Mouse (Mus musculus): Measurements from ENCODE around the gene Fam168b. TPM values are rescaled to one million over a fixed set of nuclear protein-coding genes. Genes with fewer than 3 reads are reported as not detected.
A peak's percentile ranks its signal among the peaks of the same experiment; 100 is the strongest.

Gene Fam168b
- polyA plus RNA-seq, 1 experiment = 37.7 TPM

- peaks cover 45% of the 10 kb centered on the region for H3K79me2 ChIP-seq (ENCODE audit: control insufficient read depth, insufficient read depth)
- peaks cover 3% of the 10 kb centered on the region for H3K36me3 ChIP-seq (ENCODE audit: control insufficient read depth, insufficient read depth)
- no peak for TF ChIP-seq REST (IDR thresholded peaks at IDR 0.05; ENCODE audit: insufficient read depth, insufficient read length)
- no peak for TF ChIP-seq POLR2AphosphoS2 (IDR thresholded peaks at IDR 0.05; ENCODE audit: insufficient read length, low read depth)
- TF ChIP-seq SRF (IDR thresholded peaks at IDR 0.05; ENCODE audit: control insufficient read depth, insufficient read length, low read depth) = no peak
- no peak for TF ChIP-seq POLR2A (IDR thresholded peaks at IDR 0.05; ENCODE audit: insufficient read length, low read depth)
- no peak for TF ChIP-seq TCF12 (IDR thresholded peaks at IDR 0.05; ENCODE audit: insufficient read depth, poor library complexity, severe bottlenecking)
- TF ChIP-seq CEBPB (IDR thresholded peaks at IDR 0.05; ENCODE audit: insufficient read depth, poor library complexity, severe bottlenecking) = no peak
- TF ChIP-seq MAX (IDR thresholded peaks at IDR 0.05; ENCODE audit: low read depth) = no peak
- no peak for TF ChIP-seq TCF3 (IDR thresholded peaks at IDR 0.05; ENCODE audit: insufficient read length, low read depth)
- H3ac ChIP-seq (ENCODE audit: control insufficient read depth, insufficient read length) = peak overlapping the region; percentile 3
- no peaks in the 10 kb centered on the region for H3K27me3 ChIP-seq (ENCODE audit: control insufficient read depth, insufficient read depth, insufficient read length)
- peak overlapping the region; percentile 93 for H3K4me2 ChIP-seq (ENCODE audit: low read depth)
- peak overlapping the region; percentile 58 for H3K4me3 ChIP-seq
These were observed 7.7 kb upstream of the Fam168b start for GRCm38 (mm10) chr1:34850343-34851136.

DNA sequence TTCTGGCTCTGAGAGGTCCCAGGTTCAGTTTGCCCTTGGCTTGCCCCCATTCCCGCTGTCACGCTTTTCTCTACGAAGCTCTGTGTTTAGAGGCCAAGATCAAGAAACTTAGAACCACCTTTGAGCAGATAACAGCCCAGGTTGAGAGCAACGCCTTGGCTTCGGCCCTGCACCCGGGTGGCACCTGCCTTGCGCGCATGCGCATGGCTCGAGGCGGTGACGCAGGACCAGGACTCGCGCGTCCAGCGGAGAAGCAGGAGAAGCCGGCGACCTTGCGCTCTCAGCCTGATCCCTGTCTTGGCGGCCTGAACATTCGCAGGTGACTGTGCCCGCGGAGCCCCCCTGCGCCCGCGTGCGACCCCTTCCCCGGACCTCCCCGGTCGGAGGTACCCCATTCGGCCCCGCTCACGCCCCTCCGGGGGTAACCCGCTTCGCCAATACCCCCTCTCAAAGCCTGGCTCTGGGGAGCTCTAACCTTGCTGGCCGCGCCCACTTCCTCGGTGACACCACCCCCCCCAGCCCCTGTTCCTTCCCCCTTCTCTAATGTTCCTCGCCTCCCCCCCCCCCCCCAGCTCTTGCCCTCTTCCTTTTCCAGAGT, 7.0 kb upstream of the Fam168b start, which contains the start of gene Plekhb2:
TSS of gene Plekhb2 (plus strand) at position 232 of the 598 bp plus-strand sequence.
- Histone ChIP-seq H3K27me3 (ENCODE audit: control insufficient read depth, insufficient read depth, insufficient read length) (no peaks in the 10 kb centered on the region), H3K79me2 (ENCODE audit: control insufficient read depth, insufficient read depth) (peaks cover 41% of the 10 kb centered on the region), H3ac (ENCODE audit: control insufficient read depth, insufficient read length) (peak within 1 kb of the TSS; percentile 3), H3K4me3 (peak within 1 kb of the TSS; percentile 58), H3K4me2 (ENCODE audit: low read depth) (peak within 1 kb of the TSS; percentile 93), H3K36me3 (ENCODE audit: control insufficient read depth, insufficient read depth) (peaks cover 3% of the 10 kb centered on the region)
- TF ChIP-seq E2F4 (IDR thresholded peaks at IDR 0.05; ENCODE audit: insufficient read depth) = no peak
- TF ChIP-seq CEBPB (IDR thresholded peaks at IDR 0.05; ENCODE audit: insufficient read depth, poor library complexity, severe bottlenecking) = no peak
- TF ChIP-seq MAX (IDR thresholded peaks at IDR 0.05; ENCODE audit: low read depth) = no peak
- no peak for TF ChIP-seq REST (IDR thresholded peaks at IDR 0.05; ENCODE audit: insufficient read depth, insufficient read length)
- peak; percentile 92 for TF ChIP-seq POLR2A (IDR thresholded peaks at IDR 0.05; ENCODE audit: insufficient read length, low read depth)
- TF ChIP-seq TCF3 (IDR thresholded peaks at IDR 0.05; ENCODE audit: insufficient read length, low read depth) = no peak
- TF ChIP-seq TCF12 (IDR thresholded peaks at IDR 0.05; ENCODE audit: insufficient read depth, poor library complexity, severe bottlenecking) = no peak
- peak in 1 of 3 experiments; percentile 56 for TF ChIP-seq MYOD1 (IDR thresholded peaks at IDR 0.05; ENCODE audit: control insufficient read depth in 1 of 3, insufficient read length in 2 of 3, low read depth in 2 of 3)
- no peak for TF ChIP-seq USF1 (IDR thresholded peaks at IDR 0.05; ENCODE audit: low read depth)
- TF ChIP-seq POLR2AphosphoS2 (IDR thresholded peaks at IDR 0.05; ENCODE audit: insufficient read length, low read depth) = peak; percentile 84
- no peak for TF ChIP-seq SRF (IDR thresholded peaks at IDR 0.05; ENCODE audit: control insufficient read depth, insufficient read length, low read depth)
- TF ChIP-seq MYOG (IDR thresholded peaks at IDR 0.05; ENCODE audit: control insufficient read depth in 1 of 3, insufficient read depth in 1 of 3, insufficient read length in 2 of 3, low read depth in 2 of 3) = peak in 1 of 3 experiments; percentile 26

DNA sequence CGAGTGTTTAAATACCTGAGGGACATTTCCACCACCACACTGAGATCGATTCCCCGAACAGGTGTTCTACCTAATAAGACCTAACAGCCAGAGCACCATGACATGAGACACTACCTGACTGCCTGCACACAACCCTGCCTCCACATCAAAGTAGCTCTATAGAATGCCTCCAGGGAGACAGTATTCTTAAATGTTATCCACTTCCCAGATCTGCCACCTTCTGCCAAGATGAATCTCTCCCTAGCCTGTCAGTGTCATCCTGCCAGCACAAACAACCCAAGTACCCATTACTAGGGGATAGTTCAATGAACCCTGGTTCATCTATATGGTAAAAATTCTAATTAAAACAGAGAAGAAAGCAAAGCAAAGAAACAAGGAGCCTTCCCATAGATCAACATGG, 4.2 kb upstream of the Fam168b start:
- Histone ChIP-seq H3ac (ENCODE audit: control insufficient read depth, insufficient read length) (no peak overlapping the region), H3K79me2 (ENCODE audit: control insufficient read depth, insufficient read depth) (peaks cover 22% of the 10 kb centered on the region), H3K27me3 (ENCODE audit: control insufficient read depth, insufficient read depth, insufficient read length) (no peaks in the 10 kb centered on the region), H3K4me3 (no peak overlapping the region), H3K36me3 (ENCODE audit: control insufficient read depth, insufficient read depth) (no peaks in the 10 kb centered on the region), H3K4me2 (ENCODE audit: low read depth) (no peak overlapping the region)
- TF ChIP-seq USF1 (IDR thresholded peaks at IDR 0.05; ENCODE audit: low read depth) (no peak), TCF3 (IDR thresholded peaks at IDR 0.05; ENCODE audit: insufficient read length, low read depth) (no peak), MAX (IDR thresholded peaks at IDR 0.05; ENCODE audit: low read depth) (no peak), POLR2A (IDR thresholded peaks at IDR 0.05; ENCODE audit: insufficient read length, low read depth) (no peak), SRF (IDR thresholded peaks at IDR 0.05; ENCODE audit: control insufficient read depth, insufficient read length, low read depth) (no peak), MYOG (IDR thresholded peaks at IDR 0.05; ENCODE audit: control insufficient read depth in 1 of 3, insufficient read depth in 1 of 3, insufficient read length in 2 of 3, low read depth in 2 of 3) (no peak), E2F4 (IDR thresholded peaks at IDR 0.05; ENCODE audit: insufficient read depth) (no peak), REST (IDR thresholded peaks at IDR 0.05; ENCODE audit: insufficient read depth, insufficient read length) (no peak), MYOD1 (IDR thresholded peaks at IDR 0.05; ENCODE audit: control insufficient read depth in 1 of 3, insufficient read length in 2 of 3, low read depth in 2 of 3) (no peak), TCF12 (IDR thresholded peaks at IDR 0.05; ENCODE audit: insufficient read depth, poor library complexity, severe bottlenecking) (no peak), POLR2AphosphoS2 (IDR thresholded peaks at IDR 0.05; ENCODE audit: insufficient read length, low read depth) (no peak), CEBPB (IDR thresholded peaks at IDR 0.05; ENCODE audit: insufficient read depth, poor library complexity, severe bottlenecking) (no peak)

GRCm38 (mm10) chr1:34842389-34842861, 440 bp downstream of the Fam168b start:
- TF ChIP-seq MYOG (IDR thresholded peaks at IDR 0.05; ENCODE audit: control insufficient read depth in 1 of 3, insufficient read depth in 1 of 3, insufficient read length in 2 of 3, low read depth in 2 of 3) = no peak
- TF ChIP-seq POLR2A (IDR thresholded peaks at IDR 0.05; ENCODE audit: insufficient read length, low read depth) = no peak
- TF ChIP-seq CEBPB (IDR thresholded peaks at IDR 0.05; ENCODE audit: insufficient read depth, poor library complexity, severe bottlenecking) = no peak
- TF ChIP-seq POLR2AphosphoS2 (IDR thresholded peaks at IDR 0.05; ENCODE audit: insufficient read length, low read depth) = no peak
- no peak for TF ChIP-seq TCF12 (IDR thresholded peaks at IDR 0.05; ENCODE audit: insufficient read depth, poor library complexity, severe bottlenecking)
- no peak for TF ChIP-seq E2F4 (IDR thresholded peaks at IDR 0.05; ENCODE audit: insufficient read depth)
- TF ChIP-seq MYOD1 (IDR thresholded peaks at IDR 0.05; ENCODE audit: control insufficient read depth in 1 of 3, insufficient read length in 2 of 3, low read depth in 2 of 3) = no peak
- TF ChIP-seq USF1 (IDR thresholded peaks at IDR 0.05; ENCODE audit: low read depth) = no peak
- TF ChIP-seq REST (IDR thresholded peaks at IDR 0.05; ENCODE audit: insufficient read depth, insufficient read length) = no peak
- no peak for TF ChIP-seq SRF (IDR thresholded peaks at IDR 0.05; ENCODE audit: control insufficient read depth, insufficient read length, low read depth)
- no peak for TF ChIP-seq TCF3 (IDR thresholded peaks at IDR 0.05; ENCODE audit: insufficient read length, low read depth)
- no peak for TF ChIP-seq MAX (IDR thresholded peaks at IDR 0.05; ENCODE audit: low read depth)
- H3K4me2 ChIP-seq (ENCODE audit: low read depth) = peak overlapping the region; percentile 91
- H3K4me3 ChIP-seq = peak overlapping the region; percentile 84
- H3K79me2 ChIP-seq (ENCODE audit: control insufficient read depth, insufficient read depth) = peaks cover 51% of the 10 kb centered on the region
- H3ac ChIP-seq (ENCODE audit: control insufficient read depth, insufficient read length) = peak overlapping the region; percentile 68
- no peaks in the 10 kb centered on the region for H3K27me3 ChIP-seq (ENCODE audit: control insufficient read depth, insufficient read depth, insufficient read length)
- H3K36me3 ChIP-seq (ENCODE audit: control insufficient read depth, insufficient read depth) = no peaks in the 10 kb centered on the region

Data from myocyte (in vitro differentiated cells).